Mouse (Mus musculus) skeletal muscle tissue, postnatal 0 days (tissue): ENCODE results near the gene Tac2. TPM values are rescaled to one million over a fixed set of nuclear protein-coding genes. Genes with fewer than 3 reads are reported as not detected.

ENCODE experiments used
- polyA plus RNA-seq: library from polyadenylated mRNA; unstranded; fragments of >200 nt; fragmentation: Nextera tagmentation; extraction: Ambion mirVana; gene quantifications from 2 replicates; pipeline ENCODE4 v1.2.1, GENCODE M21; 2015

The Tac2 gene
- 0.91 and 1.0 TPM in 2 replicates for polyA plus RNA-seq

DNA sequence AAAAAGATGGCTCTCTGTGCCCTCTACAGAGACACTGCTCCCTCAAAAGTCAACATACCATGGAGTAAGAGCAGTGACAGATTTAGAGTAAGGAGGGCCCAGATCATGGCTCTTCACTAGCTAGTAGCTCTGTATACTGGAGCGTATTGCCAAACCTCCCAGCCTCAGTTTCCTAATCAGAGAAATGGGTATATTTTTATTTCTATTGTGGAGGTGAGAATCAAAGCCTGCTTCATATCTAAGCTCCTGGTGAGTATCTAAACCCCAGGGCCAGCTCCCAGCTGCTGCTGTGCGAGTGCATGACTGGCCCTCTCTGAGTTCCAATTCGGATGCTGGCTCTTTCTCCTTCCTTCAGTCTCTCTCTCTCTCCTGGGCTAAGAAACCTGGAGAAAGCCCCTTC, at the start of gene Tac2:
Gene Tac2 (plus strand): TSS at position 301 of the 400 bp plus-strand sequence.

DNA sequence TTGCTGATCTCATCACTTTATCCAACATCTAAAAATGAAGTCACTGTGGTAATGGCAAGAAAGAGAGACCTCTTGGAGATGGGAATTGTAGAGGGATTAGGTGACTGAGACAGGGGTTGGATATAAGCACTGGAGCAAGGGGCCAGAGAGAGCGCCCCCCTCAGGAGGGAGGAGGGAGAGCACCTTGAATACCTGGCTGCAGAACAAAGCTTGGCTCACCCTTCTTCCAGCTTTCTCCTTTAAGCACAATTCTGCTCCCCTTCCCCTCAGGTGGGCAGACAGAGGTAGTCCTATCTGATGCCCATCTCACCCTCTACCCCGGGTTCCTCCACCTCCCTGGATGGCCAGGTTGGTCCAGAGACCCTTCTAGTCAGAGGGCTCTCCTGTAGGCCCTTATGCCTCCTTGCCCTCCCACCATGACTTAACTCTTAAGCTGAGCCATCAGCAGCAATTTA, 19.5 kb upstream of the Tac2 start, which contains the start of gene Myo1a:
Gene Myo1a (plus strand): TSS at position 405 of the 455 bp plus-strand sequence.

DNA sequence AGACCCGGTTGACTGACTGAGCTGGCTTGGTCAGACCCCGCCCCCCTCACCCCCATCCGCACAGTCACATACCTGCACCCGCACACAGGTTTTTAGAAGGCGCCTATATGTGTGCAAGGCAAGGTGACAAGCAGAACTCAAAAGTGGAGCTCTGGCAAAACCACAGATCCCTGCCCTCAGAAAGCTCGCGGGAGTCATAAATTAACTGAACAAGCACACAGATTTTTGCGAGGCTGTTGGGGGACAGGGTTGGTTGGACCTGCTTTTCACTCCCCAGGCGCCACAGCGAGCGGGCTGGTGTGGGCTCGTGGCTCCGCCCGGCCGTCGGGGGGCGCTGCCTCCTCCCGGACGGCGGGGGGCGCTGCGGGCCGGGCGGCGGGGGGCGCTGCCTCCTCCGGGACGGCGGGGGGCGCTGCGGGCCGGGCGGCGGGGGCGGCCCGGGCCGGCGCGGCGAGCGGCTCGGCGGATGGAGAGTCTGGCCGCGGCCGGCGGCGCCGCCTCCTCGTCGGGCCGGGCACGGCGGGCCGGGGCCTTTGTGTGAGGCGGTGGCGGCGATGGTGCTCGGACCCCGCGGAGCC, 14.9 kb downstream of the Tac2 start, which contains the start of gene Zbtb39:
Gene Zbtb39 (plus strand): TSS at position 456 of the 578 bp plus-strand sequence.

GRCm38 (mm10) chr10:127751548-127751947, 27.3 kb downstream of the Tac2 start, which contains the start of gene Gpr182:
Gene Gpr182, minus strand, starts transcription at chr10:127751732.

GRCm38 (mm10) chr10:127759181-127760110, 35.2 kb downstream of the Tac2 start, which contains the start of the genes Rdh1 and Rdh16f1:
Gene Rdh1, plus strand, starts transcription at chr10:127759721.
Gene Rdh16f1, plus strand, starts transcription at chr10:127759787.

GRCm38 (mm10) chr10:127776011-127776410, 51.7 kb downstream of the Tac2 start, which contains the start of gene Rdh9:
Gene Rdh9, plus strand, starts transcription at chr10:127776386.

Other genes starting within 250 kb of the Tac2 start
- gene Stac3, start 222.8 kb upstream of the Tac2 start, polyA plus RNA-seq, result 123 and 126 TPM in 2 replicates
- 28.6 and 40.9 TPM in 2 replicates for gene Ndufa4l2, start 209.5 kb upstream of the Tac2 start, polyA plus RNA-seq
- 28.6 and 34.5 TPM in 2 replicates for gene Shmt2, start 202.0 kb upstream of the Tac2 start, polyA plus RNA-seq
- gene Nxph4, start 189.9 kb upstream of the Tac2 start, polyA plus RNA-seq, result 2.0 and 2.1 TPM in 2 replicates
- gene Lrp1, start 103.3 kb upstream of the Tac2 start, polyA plus RNA-seq, result 38.9 and 46.3 TPM in 2 replicates
- 13.2 and 15.5 TPM in 2 replicates for gene Stat6, start 81.5 kb upstream of the Tac2 start, polyA plus RNA-seq
- 4.0 and 4.1 TPM in 2 replicates for gene Nemp1, start 57.6 kb upstream of the Tac2 start, polyA plus RNA-seq
- 6.1 and 7.3 TPM in 2 replicates for gene Nab2, start 55.9 kb upstream of the Tac2 start, polyA plus RNA-seq
- gene Myo1a, start 19.3 kb upstream of the Tac2 start, polyA plus RNA-seq, result 0.12 and 0.28 TPM in 2 replicates
- 0.83 and 0.88 TPM in 2 replicates for gene Zbtb39, start 15.1 kb downstream of the Tac2 start, polyA plus RNA-seq
- 1.1 and 1.7 TPM in 2 replicates for gene Gpr182, start 27.3 kb downstream of the Tac2 start, polyA plus RNA-seq
- 0.17 TPM in 1 of 2 replicates, not detected in the other for gene Rdh1, start 35.2 kb downstream of the Tac2 start, polyA plus RNA-seq
- gene Rdh16f1, start 35.3 kb downstream of the Tac2 start, polyA plus RNA-seq, result 1.1 TPM in 1 of 2 replicates, not detected in the other
- gene Rdh9, start 51.9 kb downstream of the Tac2 start, polyA plus RNA-seq, result 0.28 TPM in 1 of 2 replicates, not detected in the other
- gene Rdh16, start 76.7 kb downstream of the Tac2 start, polyA plus RNA-seq, result not detected in 2 replicates
- gene Rdh19, start 125.5 kb downstream of the Tac2 start, polyA plus RNA-seq, result not detected in 2 replicates
- gene Rdh16f2, start 142.0 kb downstream of the Tac2 start, polyA plus RNA-seq, result not detected in 2 replicates
- 0.19 TPM in 1 of 2 replicates, not detected in the other for gene Rdh7, start 164.3 kb downstream of the Tac2 start, polyA plus RNA-seq
- 1.9 TPM in 1 of 2 replicates, not detected in the other for gene Sdr9c7, start 174.0 kb downstream of the Tac2 start, polyA plus RNA-seq